Mouse (Mus musculus): ENCODE measurements around the gene Pus1.

DNA sequence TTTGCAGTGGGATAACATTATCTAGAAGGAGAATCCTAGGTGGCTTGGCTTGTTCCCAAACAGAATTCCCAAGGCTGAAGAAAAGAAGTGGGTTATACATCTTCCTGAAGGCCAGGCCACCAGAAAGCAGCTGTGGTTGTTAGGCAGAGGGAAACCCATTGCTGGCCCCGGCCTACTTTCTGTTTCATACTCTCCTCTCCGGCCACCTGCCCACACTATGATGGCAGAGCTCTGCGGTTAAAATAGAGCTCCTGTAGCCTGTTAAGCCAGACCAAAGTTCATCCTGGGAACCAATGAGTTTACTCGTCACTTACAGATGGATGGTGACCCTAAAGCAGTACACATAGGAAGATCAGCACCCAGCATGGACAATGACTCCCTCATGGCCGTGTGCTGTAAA is 47.1 kb upstream of the Pus1 start:
- TF ChIP-seq CTCF (IDR thresholded peaks at IDR 0.05) (no peak), POLR2A (IDR thresholded peaks at IDR 0.05; ENCODE audit: insufficient read depth, low read depth, low read length) (no peak), EP300 (IDR thresholded peaks at IDR 0.05; ENCODE audit: insufficient read depth, low read depth, low read length) (no peak)

Measured in heart, adult 2 months (tissue).